Mouse (Mus musculus) neural tube, embryonic 14.5 days (tissue): ENCODE results near the gene Stk38. TPM values are rescaled to one million over a fixed set of nuclear protein-coding genes. Genes with fewer than 3 reads are reported as not detected.

Source experiments
- ATAC-seq: fragments of 200-750 bp; cut with Nextera tagmentation; 2 replicates; pipeline ENCODE4 v1.8.0; 2017; ENCODE audit warnings: low read depth, mild to moderate bottlenecking, moderate TSS enrichment, moderate library complexity
- H3K27ac ChIP-seq: fragments of 300-500 bp; sonication (generic); 2 replicates; pipeline ENCODE4 v1.5.1; 2014; ENCODE audit warnings: low read depth, mild to moderate bottlenecking, control low read depth, low read length, moderate library complexity, mixed read lengths
- H3K27me3 ChIP-seq: fragments of 300-500 bp; sonication (generic); 2 replicates; pipeline ENCODE4 v1.6.1; 2014; ENCODE audit warnings: low read length; ENCODE audit not compliant: control insufficient read depth, insufficient read depth
- H3K36me3 ChIP-seq: fragments of 300-500 bp; sonication (generic); 2 replicates; pipeline ENCODE4 v1.6.1; 2014; ENCODE audit warnings: low read length, mixed read lengths; ENCODE audit not compliant: control insufficient read depth, insufficient read depth
- H3K4me1 ChIP-seq: fragments of 300-500 bp; sonication (generic); 2 replicates; pipeline ENCODE4 v1.6.1; 2014; ENCODE audit warnings: low read length; ENCODE audit not compliant: control insufficient read depth, insufficient read depth
- H3K4me2 ChIP-seq: fragments of 300-500 bp; sonication (generic); 2 replicates; pipeline ENCODE4 v1.6.1; 2014; ENCODE audit warnings: mild to moderate bottlenecking, low read depth, low read length, control low read depth
- H3K4me3 ChIP-seq: fragments of 300-500 bp; sonication (generic); 2 replicates; pipeline ENCODE4 v1.5.1; 2014; ENCODE audit warnings: low read depth, low read length, control low read depth, mixed read lengths
- H3K9ac ChIP-seq: fragments of 300-500 bp; sonication (generic); replicated peaks from 2 replicates; pipeline ENCODE4 v1.6.1; 2014; ENCODE audit warnings: low read depth, mild to moderate bottlenecking, control low read depth, low read length, mixed read lengths
- H3K9me3 ChIP-seq: fragments of 300-500 bp; sonication (generic); 2 replicates; pipeline ENCODE4 v1.6.1; 2016; ENCODE audit warnings: low read length; ENCODE audit not compliant: control insufficient read depth
- WGBS: fragments of 180-500 bp; shearing (Covaris S2); extraction: QIAGEN DNeasy Blood & Tissue Kit; methylation state at CpG from one replicate; pipeline ENCODE4 v1.1.7; 2014; 5-methylcytosine and 5-hydroxymethylcytosine counted together
- polyA plus RNA-seq: library from polyadenylated mRNA; unstranded; fragments of >200 nt; fragmentation: Nextera tagmentation; extraction: Ambion mirVana; gene quantifications from 2 replicates; pipeline ENCODE4 v1.2.1, GENCODE M21; 2014

The Stk38 gene
- polyA plus RNA-seq, 1 experiment from 2014 or later = 82.4 TPM

- Histone ChIP-seq H3K4me3 (no peak overlapping the region), H3K9ac (no peak overlapping the region), H3K36me3 (no peaks in the 10 kb centered on the region), H3K27me3 (no peaks in the 10 kb centered on the region), H3K4me1 (no peaks in the 10 kb centered on the region), H3K9me3 (no peaks in the 10 kb centered on the region), H3K4me2 (no peak overlapping the region), H3K27ac (peak overlapping the region; percentile 44; the same call in 1 of the 2 replicates)
- peak; percentile 68; the same call in 1 of the 2 replicates for ATAC-seq
- 19% methylated on average over 14 of the region's 14 CpGs for WGBS
Measured at GRCm38 (mm10) chr17:28930392-28931074, 77.3 kb downstream of the Stk38 start.

DNA sequence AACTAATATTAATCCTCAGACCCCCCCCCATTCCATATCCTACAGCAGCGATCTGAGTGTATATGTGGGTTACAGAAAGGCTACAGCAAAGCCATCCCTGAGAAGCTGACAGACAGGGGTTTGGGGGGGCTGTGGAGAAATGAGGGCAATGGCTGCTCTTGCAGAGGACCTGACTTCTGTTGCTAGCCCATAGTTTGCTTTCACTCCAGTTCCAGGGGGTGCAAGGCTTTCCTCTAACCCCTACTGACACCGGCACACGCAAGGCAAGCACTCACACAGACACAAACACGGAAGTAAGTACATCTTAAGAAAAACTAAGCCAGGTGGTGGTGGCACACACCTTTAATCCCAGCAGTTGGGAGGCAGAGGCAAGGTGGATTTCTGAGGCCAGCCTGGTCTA lies 78.4 kb downstream of the Stk38 start:
- WGBS = 96% methylated on average over 4 of the region's 4 CpGs
- no peaks in the 10 kb centered on the region for H3K27me3 ChIP-seq

DNA sequence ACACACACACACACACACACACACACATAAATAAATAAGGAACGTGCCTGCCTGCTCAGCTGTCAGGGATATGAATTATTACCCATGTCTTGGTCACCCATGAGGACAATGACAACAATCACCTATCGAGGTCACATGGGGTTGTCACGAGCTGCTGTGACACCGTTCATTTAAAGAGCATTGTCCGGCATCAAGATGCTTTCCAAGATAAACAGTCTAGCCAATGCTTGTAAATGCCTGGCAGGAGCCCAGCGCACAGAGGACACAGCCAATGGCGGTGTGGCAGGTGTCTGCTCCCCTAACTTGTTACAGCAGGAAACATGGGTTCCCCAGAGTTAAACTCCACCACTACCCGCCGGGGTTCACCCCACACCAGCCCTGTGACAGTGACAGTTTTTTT lies 79.8 kb downstream of the Stk38 start:
- Histone ChIP-seq H3K9ac (no peak overlapping the region), H3K27ac (no peak overlapping the region), H3K4me3 (no peak overlapping the region), H3K36me3 (no peaks in the 10 kb centered on the region), H3K9me3 (no peaks in the 10 kb centered on the region), H3K27me3 (no peaks in the 10 kb centered on the region), H3K4me1 (no peaks in the 10 kb centered on the region), H3K4me2 (no peak overlapping the region)
- no peak for ATAC-seq
- 73% methylated on average over 9 of the region's 9 CpGs for WGBS

More for the DNA sequence above, 78.4 kb downstream of the Stk38 start:
- Histone ChIP-seq H3K9ac (no peak overlapping the region), H3K9me3 (no peaks in the 10 kb centered on the region), H3K4me2 (no peak overlapping the region), H3K27ac (no peak overlapping the region), H3K4me3 (no peak overlapping the region), H3K36me3 (no peaks in the 10 kb centered on the region), H3K4me1 (no peaks in the 10 kb centered on the region)
- ATAC-seq = no peak

DNA sequence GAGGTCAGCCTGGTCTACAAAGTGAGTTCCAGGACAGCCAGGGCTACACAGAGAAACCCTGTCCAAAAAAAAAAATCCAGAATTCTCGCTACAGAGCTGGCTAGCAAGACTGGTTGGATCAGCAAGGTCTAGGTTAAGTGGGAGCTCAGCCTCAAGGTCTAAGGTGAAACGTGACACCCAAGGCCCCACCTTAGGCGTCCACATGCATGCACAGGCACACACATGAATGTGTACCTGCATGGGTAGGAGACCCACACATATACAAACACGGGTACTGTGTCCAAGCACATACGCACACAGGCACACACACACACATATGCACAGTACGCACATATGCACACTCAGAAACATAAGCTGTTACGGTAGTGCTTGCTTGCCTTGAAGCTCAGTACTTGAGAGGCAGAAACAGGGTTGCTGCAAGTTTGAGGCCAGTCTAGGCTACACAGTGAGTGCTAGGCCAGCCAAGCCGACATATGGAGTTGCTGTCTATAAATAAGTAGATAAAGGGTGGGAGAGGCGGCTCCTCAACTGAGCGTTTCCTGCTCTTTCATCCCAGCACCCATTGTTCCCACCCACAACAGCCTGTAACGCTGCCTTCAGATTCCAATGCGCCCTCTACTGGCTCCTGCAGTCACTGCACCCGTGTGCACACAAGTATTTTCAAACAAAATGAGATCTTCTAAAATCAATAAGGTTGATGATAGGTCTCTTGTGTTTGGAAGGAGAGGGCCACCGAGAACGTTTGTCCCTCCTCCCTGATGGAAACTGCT lies 80.7 kb downstream of the Stk38 start:
- WGBS = 50% methylated on average over 15 of the region's 15 CpGs
- Histone ChIP-seq H3K36me3 (no peaks in the 10 kb centered on the region), H3K27ac (no peak overlapping the region), H3K9ac (no peak overlapping the region), H3K9me3 (no peaks in the 10 kb centered on the region), H3K4me2 (no peak overlapping the region), H3K4me3 (no peak overlapping the region), H3K4me1 (no peaks in the 10 kb centered on the region), H3K27me3 (no peaks in the 10 kb centered on the region)
- ATAC-seq = no peak

- Histone ChIP-seq H3K4me2 (no peak overlapping the region), H3K4me3 (no peak overlapping the region), H3K27ac (no peak overlapping the region), H3K27me3 (no peaks in the 10 kb centered on the region), H3K9ac (no peak overlapping the region), H3K9me3 (no peaks in the 10 kb centered on the region), H3K36me3 (no peaks in the 10 kb centered on the region), H3K4me1 (no peaks in the 10 kb centered on the region)
- 14% methylated on average over 13 of the region's 13 CpGs for WGBS
- ATAC-seq = no peak
Measured at GRCm38 (mm10) chr17:28926380-28926779, 81.4 kb downstream of the Stk38 start.

DNA sequence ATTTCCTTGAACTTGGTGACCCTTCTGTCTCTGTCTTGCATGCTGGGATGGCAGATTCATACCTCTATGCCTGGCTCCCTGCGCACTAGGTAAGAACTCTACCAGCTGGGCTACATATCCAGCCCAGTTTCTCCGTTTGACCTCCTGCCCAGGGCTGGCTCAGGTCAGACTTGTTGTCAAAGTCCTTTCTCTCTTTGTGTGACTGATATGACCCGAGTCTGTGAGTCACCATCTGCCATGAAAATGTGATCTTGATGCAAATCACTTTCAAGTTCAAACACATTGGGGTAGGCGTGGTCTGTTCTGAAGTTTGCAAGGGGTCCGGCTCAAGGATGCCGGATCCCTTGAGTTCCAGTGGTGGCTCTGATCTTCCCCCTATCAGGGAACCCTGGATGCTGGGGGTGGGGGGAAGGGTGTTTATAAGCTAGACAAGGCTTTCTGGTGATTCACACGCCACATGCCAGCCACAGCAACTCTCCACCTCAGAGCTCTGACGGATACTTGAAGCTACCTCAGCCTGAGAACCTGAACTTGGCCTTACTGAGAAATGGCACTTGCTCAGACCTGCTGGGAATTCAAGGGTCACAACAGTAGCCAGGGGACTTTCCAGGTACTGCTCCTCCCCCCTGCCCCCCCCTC lies 82.7 kb downstream of the Stk38 start:
- H3K4me3 ChIP-seq = no peak overlapping the region
- H3K4me2 ChIP-seq = no peak overlapping the region
- H3K9me3 ChIP-seq = no peaks in the 10 kb centered on the region
- no peak overlapping the region for H3K9ac ChIP-seq
- 83% methylated on average over 8 of the region's 8 CpGs for WGBS
- no peaks in the 10 kb centered on the region for H3K27me3 ChIP-seq
- no peaks in the 10 kb centered on the region for H3K36me3 ChIP-seq
- no peaks in the 10 kb centered on the region for H3K4me1 ChIP-seq
- H3K27ac ChIP-seq = no peak overlapping the region
- no peak for ATAC-seq

- Histone ChIP-seq H3K9me3 (no peaks in the 10 kb centered on the region), H3K4me1 (no peaks in the 10 kb centered on the region), H3K36me3 (no peaks in the 10 kb centered on the region), H3K27ac (no peak overlapping the region), H3K9ac (no peak overlapping the region), H3K4me2 (no peak overlapping the region), H3K4me3 (no peak overlapping the region), H3K27me3 (no peaks in the 10 kb centered on the region)
- no peak for ATAC-seq
- 72% methylated on average over 6 of the region's 6 CpGs for WGBS
Measured at GRCm38 (mm10) chr17:28922096-28922495, 85.7 kb downstream of the Stk38 start.

GRCm38 (mm10) chr17:28921086-28921485 lies 86.7 kb downstream of the Stk38 start:
- Histone ChIP-seq H3K4me2 (no peak overlapping the region), H3K9ac (no peak overlapping the region), H3K27me3 (no peaks in the 10 kb centered on the region), H3K9me3 (no peaks in the 10 kb centered on the region), H3K36me3 (no peaks in the 10 kb centered on the region), H3K4me1 (no peaks in the 10 kb centered on the region), H3K4me3 (no peak overlapping the region), H3K27ac (no peak overlapping the region)
- WGBS = 83% methylated on average over 8 of the region's 8 CpGs
- no peak for ATAC-seq
